Mouse (Mus musculus) left cerebral cortex, adult 18-20 months (tissue): Measurements from ENCODE around the gene Rnf207. TPM values are rescaled to one million over a fixed set of nuclear protein-coding genes. Genes with fewer than 3 reads are reported as not detected.
A peak's percentile ranks its signal among the peaks of the same experiment; 100 is the strongest.

Source experiments
- DNase-seq, 2 experiments: peaks; one replicate each; pipeline ENCODE4 v3.0.0; 2021 to 2022; ENCODE audit warnings: low spot score in 2 of 2, mixed read lengths in 1 of 2
- total RNA-seq, 2 experiments: library from RNA; stranded (reverse); gene quantifications; 2 replicates each; pipeline ENCODE4 v1.2.3; 2021

The Rnf207 gene
- total RNA-seq, 2 experiments from 2014 or later, result 18.9 to 20.8 TPM

GRCm38 (mm10) chr4:152296371-152296770 is 22.4 kb downstream of the Rnf207 start:
- no peak for DNase-seq

GRCm38 (mm10) chr4:152295916-152296315 is 22.9 kb downstream of the Rnf207 start:
- DNase-seq, result no peak

GRCm38 (mm10) chr4:152294188-152294929 is 24.4 kb downstream of the Rnf207 start:
- no peak for DNase-seq

DNA sequence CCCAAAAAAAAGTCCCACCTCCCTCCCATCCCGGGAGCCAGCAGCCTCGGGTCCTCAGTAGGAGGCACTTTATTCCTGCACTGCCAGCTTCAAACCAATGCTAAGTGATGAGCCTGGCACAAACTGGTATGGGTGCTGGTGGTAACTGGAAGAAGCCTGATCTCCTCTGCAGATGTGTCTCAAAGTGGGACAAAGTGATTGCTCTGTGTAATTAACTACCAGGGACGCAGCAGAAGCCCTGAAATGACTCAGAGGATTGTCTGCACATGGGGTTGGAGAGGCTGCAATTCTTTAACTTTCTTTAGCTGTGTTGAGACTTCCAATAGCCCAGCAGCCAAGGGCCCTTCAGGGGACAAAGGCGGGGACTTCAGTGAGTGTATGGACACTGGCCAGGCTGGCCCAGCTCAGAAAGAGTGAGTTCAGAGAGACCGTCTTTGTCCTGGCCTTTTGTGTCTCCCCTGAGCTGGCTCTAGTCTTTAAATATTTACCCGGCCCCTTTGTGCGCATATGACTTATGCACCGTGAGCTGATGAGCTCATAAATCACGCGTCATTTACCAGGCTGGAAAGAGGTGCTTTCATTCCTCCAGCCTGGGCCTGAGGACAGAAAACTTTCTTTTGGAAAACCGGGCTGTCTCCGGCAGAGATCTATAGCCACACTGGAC is 26.6 kb downstream of the Rnf207 start:
- no peak for DNase-seq

- DNase-seq, result no peak
Observed at GRCm38 (mm10) chr4:152291562-152291961, 27.2 kb downstream of the Rnf207 start, which contains the start of gene Hes3. Gene Hes3 (minus strand): TSS chr4:152291662.

DNA sequence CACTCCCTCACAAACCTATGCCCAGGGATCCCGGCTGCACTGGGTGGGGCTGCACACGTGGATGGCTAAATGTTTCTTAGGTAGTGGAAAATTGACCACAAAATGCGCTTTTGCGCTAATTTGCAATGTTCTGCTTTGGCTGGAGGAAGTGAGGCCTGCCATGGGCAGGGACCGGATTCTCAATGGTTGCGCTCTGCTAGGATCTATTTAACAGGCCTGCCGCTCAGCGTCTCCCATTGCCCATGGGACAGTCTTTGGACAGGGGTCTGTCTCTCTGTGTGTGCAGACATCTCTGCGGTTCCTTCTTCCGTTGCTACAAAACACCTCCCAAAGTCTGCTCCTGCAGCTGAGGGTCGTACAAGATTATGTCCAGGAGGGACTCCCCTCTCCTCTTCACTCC is 27.8 kb downstream of the Rnf207 start:
- no peak for DNase-seq

GRCm38 (mm10) chr4:152290385-152290784 is 28.4 kb downstream of the Rnf207 start:
- no peak for DNase-seq

DNA sequence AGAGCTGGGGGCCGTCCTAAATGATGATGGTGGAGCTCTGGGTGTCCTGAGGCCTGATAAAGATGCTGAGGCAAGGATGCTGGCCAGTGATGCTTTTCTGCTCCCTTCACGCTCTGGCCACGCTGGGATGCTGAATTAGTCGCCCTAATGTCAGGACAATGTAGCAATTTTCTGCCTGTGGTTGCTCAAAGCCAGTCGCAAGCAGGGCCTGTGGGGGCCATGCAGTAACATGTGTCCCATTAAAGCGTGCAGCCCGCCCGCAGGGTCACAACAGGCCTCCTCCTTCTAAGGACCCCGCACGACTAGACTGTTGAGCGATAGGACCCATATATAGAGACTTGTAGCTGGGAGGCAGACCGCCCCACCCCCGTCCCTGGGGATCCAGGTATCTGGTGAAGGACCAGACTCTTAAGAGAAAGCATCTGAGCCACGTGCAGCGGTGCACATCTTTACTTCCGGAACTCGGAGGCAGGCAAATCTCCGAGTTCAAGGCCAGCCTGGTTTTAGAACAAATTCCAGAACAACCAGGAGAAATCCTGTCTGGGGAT is 30.3 kb downstream of the Rnf207 start:
- no peak for DNase-seq

- DNase-seq, result no peak
Observed at GRCm38 (mm10) chr4:152287317-152288120, 31.3 kb downstream of the Rnf207 start.

DNA sequence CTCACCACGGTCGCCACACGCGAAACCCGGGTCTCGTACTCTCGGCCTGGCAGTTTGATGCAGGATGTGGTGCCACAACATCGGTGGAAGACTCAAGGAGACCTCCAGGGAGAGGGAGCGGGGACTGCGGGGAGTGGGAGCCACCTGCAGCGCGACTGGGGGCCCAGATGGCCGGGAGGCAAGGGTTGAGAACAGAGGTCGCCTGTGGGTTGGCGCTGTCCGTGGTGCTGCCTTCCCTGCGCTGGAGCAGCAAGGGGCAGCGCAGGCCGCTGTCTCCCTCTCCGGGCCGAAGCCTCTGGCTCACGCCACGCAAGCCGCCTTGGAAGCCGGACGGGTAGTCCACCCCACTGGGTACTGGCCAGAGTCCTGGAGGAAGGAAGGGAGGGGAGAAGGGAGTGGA is 31.9 kb downstream of the Rnf207 start:
- DNase-seq, result peak in 1 of 2 experiments; percentile 31

GRCm38 (mm10) chr4:152286183-152286582 is 32.6 kb downstream of the Rnf207 start:
- peak; percentile 36 to 50 for DNase-seq

- peak; percentile 61 to 65 for DNase-seq
Observed at GRCm38 (mm10) chr4:152285505-152285904, 33.3 kb downstream of the Rnf207 start.

DNA sequence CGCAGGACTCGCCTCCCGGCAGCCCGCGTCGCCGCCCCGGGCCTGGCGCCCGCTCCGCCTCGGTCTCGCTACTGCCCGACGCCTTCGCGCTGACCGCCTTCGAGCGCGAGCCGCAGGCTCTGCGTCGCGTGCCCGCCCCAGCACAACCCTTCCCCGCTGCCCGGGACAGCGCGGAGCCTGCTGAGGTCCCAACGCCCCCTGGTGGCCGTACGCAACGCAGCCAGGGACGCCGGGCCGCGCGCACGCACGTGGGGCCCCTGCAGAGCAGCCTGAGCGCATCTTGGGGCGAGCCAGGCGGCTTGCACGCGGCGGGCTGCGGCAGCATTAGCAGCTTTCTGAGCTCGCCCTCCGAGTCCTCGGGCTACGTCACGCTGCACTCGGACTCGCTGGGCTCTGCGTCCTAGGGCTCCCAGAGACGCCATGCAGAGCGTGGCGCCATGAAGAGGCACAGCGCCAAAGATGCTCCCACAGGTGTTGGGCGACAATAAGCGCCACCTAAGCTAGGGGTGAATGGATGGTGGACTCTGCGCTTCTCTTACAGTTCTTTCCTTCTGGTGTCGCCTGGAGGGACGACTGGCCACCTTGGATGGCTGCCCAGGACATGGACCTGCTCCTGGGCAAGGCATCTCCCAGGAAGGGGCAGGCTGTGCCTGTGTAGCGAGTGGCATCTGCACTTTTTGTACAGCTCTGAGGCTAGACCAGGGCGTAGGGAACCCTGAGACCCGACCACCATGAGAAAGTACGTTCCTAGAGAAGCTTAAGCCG is 35.4 kb downstream of the Rnf207 start:
- DNase-seq, result peak; percentile 82 to 86

- no peak for DNase-seq
Observed at GRCm38 (mm10) chr4:152282721-152283120, 36.1 kb downstream of the Rnf207 start.

GRCm38 (mm10) chr4:152281601-152282000 is 37.2 kb downstream of the Rnf207 start:
- no peak for DNase-seq

DNA sequence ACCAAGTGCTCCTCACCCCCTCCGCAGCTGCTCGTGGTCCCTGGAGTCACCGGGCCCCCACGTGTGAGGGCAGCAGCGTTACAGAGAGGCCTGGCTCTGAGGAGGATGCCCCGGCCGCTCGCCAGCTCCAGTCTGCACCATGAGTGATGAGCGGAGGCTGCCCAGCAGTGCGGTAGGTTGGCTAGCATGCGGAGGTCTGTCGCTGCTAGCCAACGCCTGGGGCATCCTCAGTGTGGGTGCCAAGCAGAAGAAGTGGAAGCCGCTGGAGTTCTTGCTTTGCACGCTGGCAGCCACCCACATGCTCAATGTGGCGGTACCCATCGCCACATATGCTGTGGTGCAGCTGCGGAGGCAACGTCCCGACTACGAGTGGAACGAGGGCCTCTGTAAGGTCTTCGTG is 39.8 kb downstream of the Rnf207 start:
- DNase-seq, result peak; percentile 59 to 82

- DNase-seq, result no peak
Observed at GRCm38 (mm10) chr4:152277916-152278315, 40.9 kb downstream of the Rnf207 start.

- DNase-seq, result no peak
Observed at GRCm38 (mm10) chr4:152276389-152277347, 42.1 kb downstream of the Rnf207 start.

GRCm38 (mm10) chr4:152274681-152275131 is 44.1 kb downstream of the Rnf207 start:
- DNase-seq, result no peak
